In the genomic region with DNA sequence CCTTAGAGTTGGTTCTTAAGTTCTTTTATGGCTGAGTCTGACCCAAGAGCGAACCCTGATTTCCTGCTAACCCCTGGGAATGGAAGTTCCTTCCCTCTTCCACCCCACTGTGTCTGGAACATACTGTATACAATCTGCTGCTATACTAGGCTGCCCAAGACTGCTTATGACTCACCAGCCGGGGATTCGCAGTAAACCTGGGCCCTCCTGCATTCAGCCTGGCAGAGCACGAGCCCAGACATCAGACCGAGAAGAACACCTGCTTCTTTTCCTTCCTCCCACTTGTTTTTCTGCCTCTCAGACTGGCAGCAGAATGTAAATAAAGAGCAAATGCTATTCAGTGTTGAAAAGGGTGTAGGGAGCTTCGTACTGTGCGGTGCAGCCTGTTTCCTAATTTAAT, we compare ENCODE assay signal across 9 mouse cellular contexts. TPM values are rescaled to one million over a fixed set of nuclear protein-coding genes. Genes with fewer than 3 reads are reported as not detected.
DNase-seq lines count a peak whose midpoint lies in the region.
"Had no signal": no experiment of that assay in that cellular context is flagged by ENCODE, and none has a peak within 500 bp of the region (broad histone marks: within the 10 kb centered on the region; RNA-seq: fewer than 3 reads in every experiment).

No protein-coding gene starts in this region.

- peak; percentile 41 to 56 for DNase-seq in left cerebral cortex, adult 18-20 months (ENCODE audit: low spot score in 2 of 2)
- DNase-seq in left cerebral cortex, postnatal 4 days, result no peak
- DNase-seq in cerebellum, adult 9-10 months, result peak; percentile 58
- DNase-seq in layer of hippocampus, adult 8-10 months (ENCODE audit: low spot score in 2 of 2), result peak; percentile 66 to 67
- DNase-seq in thymus, postnatal 0 days (ENCODE audit: low spot score), result peak; percentile 73
- no peak for DNase-seq in retina, embryonic 14.5 days (ENCODE audit: low spot score)
- no peak for DNase-seq in kidney, adult 18-20 months
- DNase-seq: kidney, adult 11 months; lung, postnatal 14 days had no signal

- intact Hi-C loops in left cerebral cortex, postnatal 4 days (cut with DNase I), result no loop called here

RNA-seq across cellular contexts. Expression of gene Vdac1, which starts 24.7 kb away (rescaled TPM):
- total RNA-seq in left cerebral cortex, adult 18-20 months (2021), result 100 to 1,000 TPM; 560 to 576 TPM
- total RNA-seq in left cerebral cortex, postnatal 4 days (2021), result 100 to 1,000 TPM; 438 to 456 TPM
- total RNA-seq in layer of hippocampus, adult 8-10 months (2022), result 100 to 1,000 TPM; 508 to 527 (median 523) TPM
- polyA plus RNA-seq in thymus, postnatal 0 days (2015; fragmentation: Nextera tagmentation; extraction: Ambion mirVana), result 226 and 233 TPM in 2 replicates

RNA-seq across cellular contexts. Expression of gene Tcf7, which starts 53.1 kb away (rescaled TPM):
- 1 to 10 TPM; 4.6 to 6.3 TPM for total RNA-seq in left cerebral cortex, adult 18-20 months (2021)
- 1 to 10 TPM; 6.9 to 7.3 TPM for total RNA-seq in left cerebral cortex, postnatal 4 days (2021)
- total RNA-seq in layer of hippocampus, adult 8-10 months (2022), result 1 to 10 TPM; 2.9 to 3.6 (median 3.2) TPM
- polyA plus RNA-seq in thymus, postnatal 0 days (2015; fragmentation: Nextera tagmentation; extraction: Ambion mirVana), result 1,084 and 1,272 TPM in 2 replicates

Comparison
In these comparisons a context has a peak if more than half of its experiments do, and no peak if none do; other contexts are left out.
1. DNase-seq: peak in left cerebral cortex, adult 18-20 months (2 of 2), cerebellum, adult 9-10 months (single experiment), layer of hippocampus, adult 8-10 months (2 of 2) and thymus, postnatal 0 days (single experiment); none in left cerebral cortex, postnatal 4 days (single experiment), retina, embryonic 14.5 days (single experiment) and kidney, adult 18-20 months (single experiment).